Mouse (Mus musculus): ENCODE measurements around the gene Cfap43. TPM values are rescaled to one million over a fixed set of nuclear protein-coding genes. Genes with fewer than 3 reads are reported as not detected.

Cfap43 gene
- under 1 TPM; 0.09 to 0.63 TPM for polyA plus RNA-seq (2017; shearing (Covaris generic))

DNA sequence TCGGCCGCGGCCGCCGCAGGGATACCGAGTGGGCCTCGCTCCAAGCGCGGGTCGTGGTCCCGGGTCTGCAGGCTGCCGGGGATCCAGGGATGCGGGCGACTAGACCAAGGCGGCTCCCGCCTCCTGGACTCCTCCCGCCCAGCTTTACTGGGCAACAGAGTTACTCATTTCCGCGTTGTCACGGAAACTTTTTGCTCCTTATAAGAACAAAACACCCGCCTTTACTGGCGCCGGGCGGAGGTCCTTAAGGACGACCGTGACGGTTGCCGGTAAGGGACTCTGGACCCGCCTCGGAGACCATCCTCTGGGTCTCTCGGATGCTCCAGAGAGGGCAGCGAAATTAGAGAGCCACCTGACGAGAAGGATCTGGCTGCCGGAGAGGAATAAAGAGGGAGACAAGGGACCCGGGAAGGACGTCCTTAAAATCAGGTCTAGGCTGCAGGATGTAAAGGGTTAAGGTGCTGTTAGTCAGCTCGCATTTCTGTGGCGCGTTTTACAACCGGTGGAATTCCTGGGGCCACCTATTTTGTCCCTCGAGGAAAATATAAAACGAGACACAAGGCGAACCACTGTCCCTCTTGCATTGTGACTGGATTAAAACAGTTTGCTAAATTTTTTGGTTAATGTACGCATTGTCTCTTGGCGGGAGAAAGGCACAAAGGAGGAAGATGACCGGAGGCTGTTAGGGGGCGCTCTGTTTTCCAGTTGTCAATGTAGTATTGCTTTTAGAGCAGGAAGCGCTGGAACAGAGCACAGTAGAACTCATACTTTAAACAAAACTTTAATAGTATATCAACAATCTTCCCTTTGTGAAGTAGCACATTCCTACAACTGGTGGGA lies at the start of gene Cfap43, which contains the start of gene Itprip:
TSS of gene Cfap43 (minus strand) at position 162 of the 840 bp plus-strand sequence.
TSS of gene Itprip (minus strand) at position 174 of the 840 bp plus-strand sequence.

GRCm38 (mm10) chr19:47937443-47938406 lies 18.6 kb upstream of the Cfap43 start, which contains the start of gene Cfap58:
Gene Cfap58, plus strand, starts transcription at chr19:47937675.

DNA sequence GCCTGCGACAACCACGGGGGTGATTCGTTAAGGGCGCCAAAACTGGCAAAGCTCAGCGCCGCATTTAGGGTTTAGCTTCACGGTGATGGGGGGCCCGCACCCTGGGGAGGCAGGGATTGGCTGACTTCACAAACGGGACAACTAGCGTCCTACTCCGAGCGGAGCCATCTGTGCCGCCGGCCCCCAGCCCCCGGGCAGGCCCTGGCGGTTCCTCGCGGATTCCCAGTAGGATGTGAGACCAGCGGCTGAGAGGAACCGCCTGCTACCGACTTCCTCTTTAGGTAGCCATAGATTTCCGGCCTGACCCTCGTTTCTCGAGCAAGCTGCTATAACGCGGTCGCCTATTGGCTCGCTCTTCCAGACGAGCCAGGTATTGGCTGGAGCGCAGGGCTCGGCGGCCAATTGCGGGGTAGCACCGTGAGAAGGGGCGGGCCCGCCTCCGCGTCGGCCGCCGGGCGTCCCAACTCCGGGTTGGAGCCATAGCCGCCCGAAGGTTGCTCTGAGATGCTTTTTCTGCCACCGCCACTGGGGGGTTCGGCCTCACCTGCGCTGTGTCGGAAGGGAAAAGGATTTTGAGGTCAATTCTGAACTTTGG lies 53.6 kb downstream of the Cfap43 start, which contains the start of gene Gsto2:
TSS of gene Gsto2 (plus strand) at position 182 of the 595 bp plus-strand sequence.

GRCm38 (mm10) chr19:47854796-47855783 lies 64.0 kb downstream of the Cfap43 start, which contains the start of gene Gsto1:
Gene Gsto1, plus strand, starts transcription at chr19:47854970.

GRCm38 (mm10) chr19:47731071-47731881 lies 187.8 kb downstream of the Cfap43 start, which contains the start of gene Sfr1:
Gene Sfr1, plus strand, starts transcription at chr19:47731682.

DNA sequence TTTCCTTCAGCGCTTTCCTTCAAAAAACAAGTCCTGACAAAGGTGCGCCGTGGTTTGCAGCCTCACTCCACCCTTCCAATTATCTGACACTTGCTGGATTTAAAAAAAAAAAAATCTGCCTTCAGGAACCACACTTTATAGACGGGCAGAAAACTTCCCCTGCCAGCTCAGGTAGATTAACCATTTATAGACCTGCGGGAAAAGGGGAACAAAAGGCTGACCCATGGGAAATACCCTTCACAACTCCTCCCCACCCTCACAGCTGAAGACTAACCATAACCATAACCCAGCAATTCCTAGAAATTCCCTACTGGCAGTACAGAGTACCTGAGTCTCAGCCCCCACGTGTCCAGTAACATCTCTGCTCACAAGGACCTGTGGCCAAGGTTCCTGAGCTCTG lies 227.1 kb downstream of the Cfap43 start, which contains the start of gene Col17a1:
TSS of gene Col17a1 (minus strand) at position 101 of the 400 bp plus-strand sequence.

Other genes with a start within 250 kb of the Cfap43 start
- gene Col17a1, start 227.2 kb downstream of the Cfap43 start, polyA plus RNA-seq (2017; shearing (Covaris generic)), result 1 to 10 TPM in 1 of 2 experiments, not detected in 1; 1.6 TPM
- gene Sfr1, start 187.6 kb downstream of the Cfap43 start, polyA plus RNA-seq (2017; shearing (Covaris generic)), result 100 to 1,000 TPM; 156 to 157 TPM
- gene Gsto1, start 64.3 kb downstream of the Cfap43 start, polyA plus RNA-seq (2017; shearing (Covaris generic)), result 10 to 100 TPM; 23.4 to 69.7 TPM
- gene Gsto2, start 53.8 kb downstream of the Cfap43 start, polyA plus RNA-seq (2017; shearing (Covaris generic)), result under 1 TPM in 1 of 2 experiments, not detected in 1; 0.87 TPM
- 10 to 100 TPM; 37.8 to 40.4 TPM for gene Itprip, start within 50 bp of the Cfap43 start, polyA plus RNA-seq (2017; shearing (Covaris generic))
- under 1 TPM in 1 of 2 experiments, not detected in 1; 0.13 TPM for gene Cfap58, start 18.4 kb upstream of the Cfap43 start, polyA plus RNA-seq (2017; shearing (Covaris generic))